Mouse (Mus musculus) gonadal fat pad, adult 2 months (tissue): ENCODE results near the gene Sept9. TPM values are rescaled to one million over a fixed set of nuclear protein-coding genes. Genes with fewer than 3 reads are reported as not detected.

ENCODE experiments used
- DNase-seq: peaks from one replicate; pipeline ENCODE4 v3.0.0-alpha.2; 2012; ENCODE audit warnings: low read depth
- polyA plus RNA-seq: library from polyadenylated mRNA; depleted of rRNA; stranded (reverse); fragments of >200 nt; gene quantifications from 2 replicates; pipeline ENCODE4 v1.2.3, GENCODE M21; 2012

Gene Sept9
- polyA plus RNA-seq, 1 experiment: 35.4 TPM

- DNase-seq: no peak
Observed at GRCm38 (mm10) chr11:117245041-117245725, 45.7 kb downstream of the Sept9 start.

DNA sequence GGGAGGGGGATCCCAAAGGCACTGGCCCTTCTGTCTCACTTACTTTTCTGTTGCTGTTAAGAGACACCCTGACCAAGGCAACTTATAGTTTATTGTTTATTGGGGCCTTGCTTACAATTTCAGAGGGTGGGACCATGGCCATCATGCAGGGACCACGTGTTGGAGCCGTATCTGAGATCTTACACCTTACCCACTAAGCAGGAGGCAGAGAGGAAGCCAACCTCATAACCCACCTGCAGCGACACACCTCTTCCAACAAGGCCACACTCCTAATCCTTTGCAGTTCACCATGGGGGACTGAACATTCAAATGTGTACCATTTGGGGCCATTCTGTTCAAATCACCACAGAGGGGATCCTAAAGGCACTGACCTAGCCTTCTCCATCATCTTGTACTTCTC is 46.4 kb downstream of the Sept9 start:
- no peak for DNase-seq

GRCm38 (mm10) chr11:117246286-117246685 is 46.8 kb downstream of the Sept9 start:
- DNase-seq: no peak

GRCm38 (mm10) chr11:117246981-117247431 is 47.5 kb downstream of the Sept9 start:
- no peak for DNase-seq

DNA sequence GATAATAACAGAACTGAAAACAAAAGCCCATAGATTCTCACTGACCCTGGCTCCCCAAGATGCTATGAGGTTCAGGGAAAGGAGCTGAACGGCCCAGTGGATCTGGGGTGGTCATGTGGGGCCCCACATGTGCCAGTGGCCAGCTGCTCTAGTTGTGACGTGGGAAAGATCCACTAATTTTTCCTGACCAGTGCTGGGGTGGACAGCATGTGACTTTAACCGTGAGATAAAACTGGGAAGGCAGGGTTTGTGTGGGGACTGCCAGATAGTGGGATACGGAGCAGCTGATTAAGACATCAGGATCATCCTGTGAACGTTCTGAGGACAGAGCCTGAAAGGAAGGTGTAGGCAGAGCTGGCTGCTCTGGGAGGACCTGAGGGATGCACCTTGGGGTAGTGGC is 48.1 kb downstream of the Sept9 start:
- DNase-seq: no peak

DNA sequence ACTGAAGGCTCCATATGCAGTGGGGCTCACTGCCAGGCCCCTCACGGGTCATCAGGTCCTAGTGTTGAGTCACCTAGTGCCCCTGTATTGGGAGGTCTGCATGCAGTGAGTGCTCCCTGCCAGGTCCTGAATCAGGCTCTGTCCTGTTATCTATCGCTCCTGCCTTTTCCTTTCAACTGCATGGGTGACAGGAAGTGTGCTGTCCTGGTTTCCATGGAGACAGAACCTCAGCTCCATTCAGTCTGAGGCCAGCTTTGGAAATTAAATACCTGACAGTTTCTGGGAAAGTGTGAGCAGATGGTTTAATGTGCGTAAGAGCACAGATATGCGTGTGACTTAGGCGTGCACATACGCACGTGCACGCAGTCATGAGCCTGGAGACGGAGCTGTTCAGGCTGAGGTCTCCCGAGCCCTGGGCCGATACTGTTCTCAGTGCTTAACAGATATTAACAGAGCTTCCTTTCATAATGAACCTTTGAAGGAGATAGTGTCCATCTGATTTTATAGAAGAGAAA is 49.3 kb downstream of the Sept9 start:
- no peak for DNase-seq

- DNase-seq: no peak
Observed at GRCm38 (mm10) chr11:117249282-117249984, 50.0 kb downstream of the Sept9 start.

DNA sequence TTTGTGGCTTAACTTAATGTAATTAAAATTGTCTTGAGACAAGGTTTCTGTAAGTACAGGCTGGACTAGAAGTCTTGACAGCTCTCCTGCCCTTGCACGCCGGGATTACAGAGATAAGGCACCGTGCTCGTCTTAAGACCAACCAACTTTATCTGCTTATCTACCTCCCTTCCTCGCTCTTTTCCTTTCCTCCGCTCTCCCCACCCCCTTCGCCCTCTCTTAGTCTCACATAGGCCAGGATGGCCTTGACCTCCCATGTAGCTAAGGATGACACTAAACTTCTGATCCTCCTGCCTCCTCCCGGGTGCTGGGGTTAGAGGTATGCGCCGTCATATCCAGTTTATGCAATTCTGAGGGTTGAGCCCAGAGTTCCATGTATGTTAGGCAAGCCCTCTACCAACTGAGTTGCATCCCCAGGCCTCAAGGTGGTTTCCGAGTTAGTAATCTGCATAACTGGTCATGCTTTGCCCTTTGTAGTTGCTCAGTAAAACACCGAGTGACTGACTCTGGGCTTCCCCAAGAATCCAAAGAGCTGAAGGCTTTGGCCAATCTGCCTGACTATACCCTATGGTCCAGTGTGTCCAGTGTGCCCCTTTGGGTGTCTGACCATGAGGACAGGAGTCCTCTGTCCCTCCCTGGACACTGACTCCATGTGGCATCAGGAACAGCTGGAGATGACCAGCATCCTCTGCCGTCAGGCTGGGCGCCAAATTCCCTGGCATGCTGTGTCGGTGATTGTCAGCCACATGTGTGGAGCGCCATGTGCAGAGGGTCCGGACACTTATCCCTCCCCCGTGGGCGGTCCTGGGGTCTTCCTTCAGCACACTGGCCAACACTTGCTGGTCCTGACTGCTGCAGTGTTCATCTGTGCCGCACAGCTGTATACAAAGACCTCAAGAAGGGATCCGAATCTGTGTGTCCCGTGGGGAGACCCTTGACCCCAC is 50.8 kb downstream of the Sept9 start:
- no peak for DNase-seq

- DNase-seq: no peak
Observed at GRCm38 (mm10) chr11:117251755-117252154, 52.3 kb downstream of the Sept9 start.

DNA sequence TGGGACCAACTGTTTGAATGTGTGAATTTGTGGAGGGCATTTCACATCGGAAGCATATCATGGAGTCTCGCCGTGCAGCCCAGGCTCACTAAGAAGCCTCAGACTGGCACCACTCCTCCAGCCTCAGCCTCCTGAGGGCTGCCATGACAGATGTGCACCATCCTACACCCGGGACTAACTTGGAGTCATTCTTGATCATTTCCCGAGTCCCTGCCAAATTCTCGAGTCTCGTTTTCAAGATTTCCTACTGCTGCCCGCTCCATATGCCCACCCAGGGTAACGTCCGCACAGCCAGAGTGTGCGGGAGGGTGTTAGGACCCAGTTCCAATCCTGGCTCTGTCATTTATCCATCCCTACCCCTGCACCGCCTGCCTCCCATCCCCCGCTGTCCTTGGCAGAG is 53.4 kb downstream of the Sept9 start:
- no peak for DNase-seq

DNA sequence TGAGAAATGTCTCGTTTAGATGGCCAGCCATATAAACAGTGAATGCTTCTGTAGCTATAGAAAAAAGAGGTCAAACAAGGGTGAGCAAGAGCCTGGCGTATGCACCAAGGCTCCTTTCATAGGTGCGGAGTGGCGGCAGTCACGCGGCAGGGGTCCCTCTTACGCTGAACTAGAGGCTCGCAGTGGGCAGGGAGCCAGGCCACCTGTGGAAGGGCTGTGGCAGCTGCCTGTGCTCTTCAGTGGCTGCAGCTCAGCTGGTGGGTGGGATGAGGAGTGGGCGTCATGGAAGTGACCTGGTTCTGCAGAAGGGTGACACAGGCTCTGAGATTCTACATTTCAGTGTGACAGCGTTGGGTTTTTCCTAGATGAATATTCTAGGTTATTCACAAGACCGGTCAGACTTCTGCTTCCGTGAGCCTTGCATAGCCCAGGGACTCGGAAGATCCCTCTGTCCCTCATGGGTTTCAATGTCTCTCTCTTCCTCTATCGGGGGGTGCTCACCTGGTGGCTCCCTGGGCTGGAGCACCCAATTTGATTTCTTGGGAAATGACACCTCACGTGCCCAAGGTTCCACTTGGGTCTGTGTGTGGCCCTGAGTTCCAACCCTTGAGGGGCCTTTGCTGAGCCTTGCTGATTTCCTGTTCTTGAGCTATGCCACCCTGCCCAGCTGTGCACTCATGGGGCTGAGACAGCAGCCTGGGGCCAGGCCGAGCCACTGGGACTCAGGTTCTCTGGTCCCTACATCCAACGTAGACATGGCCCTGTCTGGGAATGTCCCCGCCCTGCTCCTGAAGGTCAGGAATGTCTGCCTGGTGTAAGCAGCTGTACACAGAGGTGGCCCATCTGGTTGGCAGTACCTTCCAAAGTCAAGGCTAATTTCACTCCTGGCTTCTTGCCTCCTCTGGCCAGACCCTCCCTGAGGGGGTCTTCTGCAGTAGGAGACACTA is 55.0 kb downstream of the Sept9 start:
- no peak for DNase-seq

GRCm38 (mm10) chr11:117255108-117255489 is 55.6 kb downstream of the Sept9 start:
- no peak for DNase-seq

GRCm38 (mm10) chr11:117256088-117256487 is 56.6 kb downstream of the Sept9 start:
- DNase-seq: no peak

- no peak for DNase-seq
Observed at GRCm38 (mm10) chr11:117256840-117257239, 57.4 kb downstream of the Sept9 start.

- DNase-seq: no peak
Observed at GRCm38 (mm10) chr11:117257266-117257665, 57.8 kb downstream of the Sept9 start.

DNA sequence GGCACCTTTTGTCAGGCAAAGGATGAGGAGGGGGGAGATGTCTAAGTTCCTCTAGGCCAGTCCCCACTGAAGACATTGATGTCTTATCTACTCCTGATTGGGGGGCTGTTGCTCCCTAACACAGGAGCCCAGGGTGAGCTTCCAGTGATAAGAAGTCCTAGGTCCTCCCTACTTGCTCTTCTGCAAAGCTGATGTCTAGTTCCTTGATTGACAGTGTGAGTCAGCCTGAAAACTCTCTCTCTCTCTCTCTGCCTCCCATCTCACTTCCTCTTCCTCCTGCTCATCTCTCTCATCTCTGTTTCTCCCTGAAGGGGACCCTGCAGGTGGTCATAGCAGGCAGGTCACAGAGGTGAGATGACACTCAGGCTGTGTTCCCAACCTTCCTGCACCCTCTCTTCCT is 58.4 kb downstream of the Sept9 start:
- DNase-seq: no peak

GRCm38 (mm10) chr11:117259178-117259960 is 59.9 kb downstream of the Sept9 start:
- DNase-seq: no peak

DNA sequence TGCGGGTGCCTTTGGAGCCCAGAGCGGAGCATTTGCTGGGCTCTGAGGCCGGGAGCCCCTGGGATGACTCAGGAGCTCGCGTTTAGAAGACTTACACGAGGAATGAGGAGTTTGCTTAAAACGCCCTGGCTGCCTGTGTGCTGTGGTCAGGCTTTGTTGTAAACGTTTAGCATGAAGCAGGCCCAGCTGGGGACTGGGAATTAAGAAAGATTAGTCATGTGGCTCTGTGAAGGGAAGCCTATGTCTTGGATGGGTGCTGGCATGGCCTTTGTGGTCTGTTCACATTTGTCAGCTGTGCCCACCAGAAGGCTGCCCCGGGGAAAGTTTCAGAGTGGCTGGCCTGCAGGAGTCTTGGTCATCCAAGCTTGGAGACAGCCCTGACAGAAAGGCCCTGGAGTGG is 61.2 kb downstream of the Sept9 start:
- DNase-seq: no peak

- DNase-seq: no peak
Observed at GRCm38 (mm10) chr11:117263096-117263808, 63.8 kb downstream of the Sept9 start.
